Mouse (Mus musculus): ENCODE measurements around the gene Ccp110.

DNA sequence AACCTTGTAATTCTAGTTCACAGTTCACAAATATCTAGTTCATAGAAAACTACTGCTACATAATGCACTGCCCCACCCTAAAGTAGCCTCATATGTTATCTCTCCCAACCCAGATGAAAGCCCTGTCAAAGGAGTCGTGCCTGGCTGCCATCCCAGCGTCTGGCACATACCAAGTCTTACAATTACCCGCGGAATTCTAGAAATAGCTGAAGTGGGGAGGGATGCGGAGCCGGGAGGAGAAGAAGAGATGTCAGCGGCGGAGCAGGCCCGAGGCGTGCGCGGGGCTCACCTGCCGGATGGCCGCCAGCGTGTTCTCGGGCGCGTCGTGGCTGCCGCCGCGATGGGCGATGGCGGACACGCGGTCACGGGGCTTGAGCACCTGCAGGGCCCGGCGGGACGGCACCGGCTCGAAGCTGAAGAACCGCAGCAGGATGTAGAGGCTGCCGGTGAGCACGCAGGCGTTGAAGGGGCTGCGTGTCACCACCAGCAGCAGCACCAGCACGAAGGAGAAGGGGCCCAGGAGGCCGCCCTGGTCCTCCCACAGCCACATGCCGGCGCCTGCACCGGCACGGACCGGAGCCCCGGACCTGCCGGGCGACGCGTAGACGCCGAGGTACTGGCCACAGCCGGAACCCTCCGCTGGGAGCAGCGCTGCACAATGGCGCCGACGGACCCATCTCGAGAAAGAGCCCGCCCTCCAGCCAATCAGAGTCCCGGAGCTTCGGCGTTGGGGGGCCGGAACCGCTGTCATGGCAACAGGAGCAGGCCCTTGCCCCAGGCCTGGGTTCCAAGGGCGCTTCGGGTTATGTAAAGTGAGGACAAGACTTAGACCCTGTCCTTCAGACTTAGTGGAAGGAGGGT lies 7.0 kb upstream of the Ccp110 start, which contains the start of gene Gde1:
- no peak for TF ChIP-seq CTCF (IDR thresholded peaks at IDR 0.05; ENCODE audit: extremely low read depth, insufficient read depth, low read length)
- peak; percentile 84 for TF ChIP-seq POLR2A (IDR thresholded peaks at IDR 0.05; ENCODE audit: extremely low read depth, insufficient read depth, low read length)

Data from cortical plate, adult 2 months (tissue).